Mouse (Mus musculus): ENCODE measurements around the gene Rpl4. TPM values are rescaled to one million over a fixed set of nuclear protein-coding genes. Genes with fewer than 3 reads are reported as not detected.

The Rpl4 gene
- 183 TPM for polyA plus RNA-seq (2014; fragmentation: Illumina TruSeq; extraction: RNeasy Lipid Tissue Mini Kit (QIAGEN cat#74804); ENCODE audit: low read depth, low replicate concordance)

DNA sequence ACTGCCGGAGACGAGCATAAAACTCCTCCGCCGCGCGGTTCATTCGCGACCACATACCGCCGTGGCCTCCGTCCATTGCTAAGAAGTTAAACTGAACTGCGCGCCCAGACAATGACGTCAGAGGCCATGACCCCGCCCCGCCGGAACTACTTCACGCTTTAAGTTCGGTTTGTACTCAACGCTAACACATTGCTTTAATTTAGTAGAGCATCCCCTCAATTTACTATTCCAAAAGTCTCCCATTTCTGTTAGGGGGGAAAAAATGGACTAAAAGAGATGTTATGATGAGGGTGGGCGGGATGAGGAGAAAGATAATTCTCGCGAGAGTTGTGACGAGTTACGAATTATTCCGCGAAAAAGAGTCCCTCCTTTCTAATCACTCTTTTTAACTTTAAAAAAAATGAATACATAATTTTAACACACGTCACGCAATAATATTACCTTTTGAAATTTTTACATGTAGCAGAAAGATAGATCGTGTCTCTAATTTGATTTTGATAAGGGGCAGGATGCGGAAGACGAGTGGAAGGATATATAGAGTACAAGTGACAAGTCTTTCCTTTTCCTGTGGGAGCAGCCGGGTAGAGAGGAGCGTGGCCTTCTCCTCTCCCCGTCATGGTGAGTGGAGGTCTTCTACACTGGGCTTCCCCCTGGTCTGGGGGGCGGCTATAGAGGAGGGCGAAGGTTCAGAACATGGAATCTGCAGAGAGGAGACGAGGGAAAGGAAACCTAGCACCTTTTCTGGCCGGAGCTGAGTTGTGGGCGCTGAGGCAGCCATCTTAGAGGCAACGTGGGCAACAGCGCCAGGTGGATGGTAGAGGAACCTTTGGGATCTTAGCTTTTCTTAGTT lies at the start of gene Rpl4, which contains the start of gene Zwilch:
Gene Rpl4, plus strand, starts transcription at position 560 of the 850 bp plus-strand sequence.
Gene Zwilch, minus strand, starts transcription at position 289 of the 850 bp plus-strand sequence.

DNA sequence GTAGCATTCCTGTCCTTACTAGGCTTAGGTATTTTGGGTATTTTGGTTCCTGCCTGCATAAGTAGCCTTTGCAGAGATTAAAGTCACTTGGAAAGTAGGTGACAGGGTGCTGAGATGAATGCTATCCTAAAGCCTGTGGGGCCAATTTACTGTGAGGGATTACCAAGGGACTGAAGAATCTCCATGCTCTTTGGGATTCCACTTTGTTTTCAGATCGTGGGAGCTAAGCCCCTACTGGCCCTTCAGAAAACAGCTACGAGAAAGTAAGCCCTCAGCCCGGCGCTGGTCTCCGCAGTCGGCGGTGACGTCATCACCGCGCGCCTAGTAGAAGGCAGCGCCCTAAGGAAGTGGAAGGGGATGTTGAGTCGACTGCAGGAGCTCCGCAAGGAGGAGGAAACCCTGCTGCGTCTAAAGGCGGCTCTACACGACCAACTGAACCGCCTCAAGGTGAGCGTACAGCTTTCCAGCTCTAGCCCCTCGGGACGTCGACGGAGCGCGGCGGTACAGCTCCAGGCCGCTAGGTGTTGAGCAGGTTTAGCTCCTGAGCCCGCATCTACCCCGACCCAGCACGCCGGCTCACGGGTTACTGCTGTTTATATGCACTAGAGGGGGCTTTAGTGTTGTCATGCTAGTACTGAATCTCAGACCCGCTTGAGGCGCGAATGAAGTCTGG lies 5.9 kb downstream of the Rpl4 start, which contains the start of gene Snapc5:
Gene Snapc5, plus strand, starts transcription at position 301 of the 673 bp plus-strand sequence.

Other genes starting within 250 kb of the Rpl4 start
- 2.2 TPM for gene Smad6, start 151.3 kb upstream of the Rpl4 start, polyA plus RNA-seq (2014; fragmentation: Illumina TruSeq; extraction: RNeasy Lipid Tissue Mini Kit (QIAGEN cat#74804); ENCODE audit: low read depth, low replicate concordance)
- not detected for gene Lctl, start 56.2 kb upstream of the Rpl4 start, polyA plus RNA-seq (2014; fragmentation: Illumina TruSeq; extraction: RNeasy Lipid Tissue Mini Kit (QIAGEN cat#74804); ENCODE audit: low read depth, low replicate concordance)
- gene Zwilch, start 271 bp upstream of the Rpl4 start, polyA plus RNA-seq (2014; fragmentation: Illumina TruSeq; extraction: RNeasy Lipid Tissue Mini Kit (QIAGEN cat#74804); ENCODE audit: low read depth, low replicate concordance), result 78.5 TPM
- gene Snapc5, start 5.9 kb downstream of the Rpl4 start, polyA plus RNA-seq (2014; fragmentation: Illumina TruSeq; extraction: RNeasy Lipid Tissue Mini Kit (QIAGEN cat#74804); ENCODE audit: low read depth, low replicate concordance), result 43.4 TPM
- 1.1 TPM for gene Uchl4, start 61.8 kb downstream of the Rpl4 start, polyA plus RNA-seq (2014; fragmentation: Illumina TruSeq; extraction: RNeasy Lipid Tissue Mini Kit (QIAGEN cat#74804); ENCODE audit: low read depth, low replicate concordance)
- 5.9 TPM for gene Map2k1, start 80.3 kb downstream of the Rpl4 start, polyA plus RNA-seq (2014; fragmentation: Illumina TruSeq; extraction: RNeasy Lipid Tissue Mini Kit (QIAGEN cat#74804); ENCODE audit: low read depth, low replicate concordance)
- 136 TPM for gene Tipin, start 108.2 kb downstream of the Rpl4 start, polyA plus RNA-seq (2014; fragmentation: Illumina TruSeq; extraction: RNeasy Lipid Tissue Mini Kit (QIAGEN cat#74804); ENCODE audit: low read depth, low replicate concordance)
- 125 TPM for gene Dis3l, start 167.9 kb downstream of the Rpl4 start, polyA plus RNA-seq (2014; fragmentation: Illumina TruSeq; extraction: RNeasy Lipid Tissue Mini Kit (QIAGEN cat#74804); ENCODE audit: low read depth, low replicate concordance)
- not detected for gene Megf11, start 212.3 kb downstream of the Rpl4 start, polyA plus RNA-seq (2014; fragmentation: Illumina TruSeq; extraction: RNeasy Lipid Tissue Mini Kit (QIAGEN cat#74804); ENCODE audit: low read depth, low replicate concordance)

All from testis, adult 10 weeks (tissue).